Mouse (Mus musculus): ENCODE data around the gene Vmn1r209.
"Not testable (repeated sequence)": the region's sequence is repeated elsewhere in the genome, so short reads cannot be mapped to it uniquely, and the experiment has no call there.

Vmn1r209 gene

GRCm38 (mm10) chr13:22809582-22809981 is at the start of gene Vmn1r209:
Gene Vmn1r209 (minus strand): TSS chr13:22809682.
- not testable (repeated sequence) for DNase-seq

GRCm38 (mm10) chr13:22857461-22857860 is 48.0 kb upstream of the Vmn1r209 start, which contains the start of gene Vmn1r211:
Gene Vmn1r211 (minus strand): TSS chr13:22857561.
- DNase-seq: no peak

GRCm38 (mm10) chr13:22854760-22855159 is 45.3 kb upstream of the Vmn1r209 start:
- no peak for DNase-seq

- no peak for DNase-seq
These were observed 37.3 kb upstream of the Vmn1r209 start for GRCm38 (mm10) chr13:22846798-22847197.

GRCm38 (mm10) chr13:22844304-22844703 is 34.8 kb upstream of the Vmn1r209 start:
- DNase-seq: not testable (repeated sequence)

- no peak for DNase-seq
These were observed 21.8 kb upstream of the Vmn1r209 start, which contains the start of gene Vmn1r210 for GRCm38 (mm10) chr13:22831248-22831647. Gene Vmn1r210 (minus strand): TSS chr13:22831348.

GRCm38 (mm10) chr13:22829395-22829794 is 19.9 kb upstream of the Vmn1r209 start:
- not testable (repeated sequence) for DNase-seq

- DNase-seq: not testable (repeated sequence)
These were observed 12.1 kb upstream of the Vmn1r209 start for GRCm38 (mm10) chr13:22821601-22822000.

- DNase-seq: not testable (repeated sequence)
These were observed 21.4 kb downstream of the Vmn1r209 start for GRCm38 (mm10) chr13:22788096-22788495.

GRCm38 (mm10) chr13:22784159-22784558 is 25.3 kb downstream of the Vmn1r209 start:
- DNase-seq: not testable (repeated sequence)

- not testable (repeated sequence) for DNase-seq
These were observed 32.2 kb downstream of the Vmn1r209 start, which contains the start of gene Vmn1r208 for GRCm38 (mm10) chr13:22777300-22777699. Gene Vmn1r208 (minus strand): TSS chr13:22777400.

GRCm38 (mm10) chr13:22771592-22771991 is 37.9 kb downstream of the Vmn1r209 start:
- not testable (repeated sequence) for DNase-seq

Measured in right cerebral cortex, postnatal 14 days (tissue).